Mouse (Mus musculus): ENCODE data around the gene Vps37c. TPM values are rescaled to one million over a fixed set of nuclear protein-coding genes. Genes with fewer than 3 reads are reported as not detected.

Gene Vps37c
- polyA plus RNA-seq, 1 experiment, result 3.2 TPM

DNA sequence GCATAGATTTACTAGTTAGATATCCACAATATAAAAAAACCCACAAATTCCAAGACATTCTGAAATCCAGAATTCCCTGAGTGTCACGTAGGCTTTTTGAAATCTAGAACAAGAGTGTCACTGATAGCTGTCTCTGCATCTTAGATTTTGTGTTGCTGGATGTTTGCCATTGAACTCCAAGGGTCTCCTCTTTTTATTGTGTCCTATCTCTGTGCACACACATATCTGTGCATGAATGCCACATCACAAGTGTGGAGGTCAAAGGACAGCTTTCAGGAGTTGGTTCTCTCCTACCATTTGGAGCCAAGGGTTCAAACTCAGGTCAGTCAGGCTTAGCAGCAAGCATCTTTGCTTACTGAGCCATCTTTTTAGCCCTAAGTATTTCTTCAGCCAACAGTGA, 19.3 kb downstream of the Vps37c start:
- H3K4me1 ChIP-seq (ENCODE audit: control insufficient read depth), result peaks cover 26% of the 10 kb centered on the region
- no peak overlapping the region for H3K4me3 ChIP-seq (replicated peaks)
- TF ChIP-seq TAL1 (IDR thresholded peaks at IDR 0.05; ENCODE audit: low read length) (no peak), GATA1 (IDR thresholded peaks at IDR 0.05; ENCODE audit: low read length) (no peak)
- H3K9me3 ChIP-seq (ENCODE audit: control insufficient read depth, low read length), result no peaks in the 10 kb centered on the region
- no peaks in the 10 kb centered on the region for H3K27me3 ChIP-seq (ENCODE audit: control insufficient read depth)
- peaks cover 78% of the 10 kb centered on the region for H3K36me3 ChIP-seq (ENCODE audit: control insufficient read depth)

DNA sequence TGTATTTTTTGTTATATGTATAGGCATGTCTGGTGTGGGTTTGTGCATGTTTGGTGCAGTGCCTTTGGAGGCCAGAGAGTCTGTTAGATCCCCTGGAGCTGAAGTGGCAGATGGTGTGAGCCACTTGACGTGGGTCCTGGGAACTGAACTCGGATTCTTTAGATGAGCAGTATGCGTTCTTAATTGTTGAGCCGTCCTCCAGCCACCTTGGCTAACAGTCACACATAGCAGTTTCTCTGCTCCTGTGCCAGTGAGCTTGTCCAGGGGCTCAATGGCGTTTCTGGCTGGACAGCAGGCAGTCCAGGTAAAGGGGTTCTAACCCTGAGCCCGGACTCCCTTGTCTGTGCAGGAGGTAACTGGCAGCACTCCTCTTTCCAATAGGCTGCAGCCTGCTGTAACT, 20.4 kb downstream of the Vps37c start:
- no peak overlapping the region for H3K4me3 ChIP-seq (replicated peaks)
- H3K4me1 ChIP-seq (ENCODE audit: control insufficient read depth), result peaks cover 17% of the 10 kb centered on the region
- H3K36me3 ChIP-seq (ENCODE audit: control insufficient read depth), result peaks cover 79% of the 10 kb centered on the region
- H3K9me3 ChIP-seq (ENCODE audit: control insufficient read depth, low read length), result no peaks in the 10 kb centered on the region
- H3K27me3 ChIP-seq (ENCODE audit: control insufficient read depth), result no peaks in the 10 kb centered on the region
- no peak for TF ChIP-seq TAL1 (IDR thresholded peaks at IDR 0.05; ENCODE audit: low read length)
- no peak for TF ChIP-seq GATA1 (IDR thresholded peaks at IDR 0.05; ENCODE audit: low read length)

DNA sequence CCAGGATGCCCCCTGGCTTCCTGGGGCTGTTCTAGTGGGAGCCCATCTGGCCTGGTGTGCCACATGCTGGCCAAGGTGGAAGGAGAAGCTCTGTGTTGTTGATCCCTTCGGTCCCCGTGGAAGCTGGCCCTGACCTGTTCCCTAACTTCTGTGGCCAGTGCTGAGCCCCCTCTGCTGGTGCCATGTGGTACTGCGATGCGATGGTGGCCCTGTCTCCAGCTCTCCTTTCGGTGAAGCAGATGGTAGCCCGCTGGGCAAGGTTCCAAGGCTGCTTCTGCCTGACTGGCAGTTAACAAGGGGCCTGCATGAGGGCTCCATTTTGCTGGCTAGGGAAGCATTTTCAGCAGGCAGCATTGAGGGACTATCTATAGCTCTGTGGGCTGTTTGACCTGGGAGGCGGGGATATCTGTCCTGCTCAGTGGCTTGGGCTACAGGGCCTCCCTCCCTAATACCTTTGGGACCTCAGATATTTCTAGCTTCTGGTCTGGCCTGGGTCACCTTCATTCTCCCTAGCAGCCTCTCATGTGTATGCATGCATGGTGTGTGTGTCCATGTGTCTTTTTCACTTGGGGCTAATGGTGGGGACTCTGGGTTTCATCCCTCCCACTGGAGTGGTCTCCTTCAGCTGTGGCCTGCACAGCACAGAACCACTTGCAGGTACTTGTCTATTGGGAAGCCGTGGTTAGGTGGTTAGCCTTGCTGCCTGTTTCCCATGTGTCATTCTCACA, 21.0 kb downstream of the Vps37c start:
- Histone ChIP-seq H3K36me3 (ENCODE audit: control insufficient read depth) (peaks cover 85% of the 10 kb centered on the region), H3K4me1 (ENCODE audit: control insufficient read depth) (peaks cover 17% of the 10 kb centered on the region), H3K4me3 (replicated peaks) (no peak overlapping the region), H3K9me3 (ENCODE audit: control insufficient read depth, low read length) (no peaks in the 10 kb centered on the region), H3K27me3 (ENCODE audit: control insufficient read depth) (no peaks in the 10 kb centered on the region)
- TF ChIP-seq TAL1 (IDR thresholded peaks at IDR 0.05; ENCODE audit: low read length) (no peak), GATA1 (IDR thresholded peaks at IDR 0.05; ENCODE audit: low read length) (no peak)

DNA sequence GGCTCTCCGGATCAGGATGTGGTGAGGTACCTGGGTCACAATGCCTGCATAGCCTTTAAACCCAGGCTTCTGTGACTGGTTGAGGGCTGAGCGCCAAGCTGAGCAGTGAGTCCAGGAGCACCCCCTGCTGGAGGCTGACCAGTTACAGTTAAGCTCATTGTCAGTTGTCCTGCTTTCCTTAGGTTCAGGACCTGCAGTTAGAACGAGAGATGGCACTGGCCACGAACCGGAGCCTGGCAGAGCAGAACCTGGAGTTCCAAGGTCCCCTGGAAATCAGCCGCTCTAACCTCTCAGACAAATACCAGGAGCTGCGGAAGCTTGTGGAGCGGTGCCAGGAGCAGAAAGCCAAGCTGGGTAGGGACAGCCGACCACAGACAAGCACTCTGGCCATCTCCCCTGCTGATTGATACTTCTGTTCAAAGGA, 21.6 kb downstream of the Vps37c start:
- peaks cover 85% of the 10 kb centered on the region for H3K36me3 ChIP-seq (ENCODE audit: control insufficient read depth)
- H3K4me3 ChIP-seq (replicated peaks), result no peak overlapping the region
- no peaks in the 10 kb centered on the region for H3K9me3 ChIP-seq (ENCODE audit: control insufficient read depth, low read length)
- H3K4me1 ChIP-seq (ENCODE audit: control insufficient read depth), result peaks cover 13% of the 10 kb centered on the region
- no peak for TF ChIP-seq TAL1 (IDR thresholded peaks at IDR 0.05; ENCODE audit: low read length)
- no peak for TF ChIP-seq GATA1 (IDR thresholded peaks at IDR 0.05; ENCODE audit: low read length)
- H3K27me3 ChIP-seq (ENCODE audit: control insufficient read depth), result no peaks in the 10 kb centered on the region

DNA sequence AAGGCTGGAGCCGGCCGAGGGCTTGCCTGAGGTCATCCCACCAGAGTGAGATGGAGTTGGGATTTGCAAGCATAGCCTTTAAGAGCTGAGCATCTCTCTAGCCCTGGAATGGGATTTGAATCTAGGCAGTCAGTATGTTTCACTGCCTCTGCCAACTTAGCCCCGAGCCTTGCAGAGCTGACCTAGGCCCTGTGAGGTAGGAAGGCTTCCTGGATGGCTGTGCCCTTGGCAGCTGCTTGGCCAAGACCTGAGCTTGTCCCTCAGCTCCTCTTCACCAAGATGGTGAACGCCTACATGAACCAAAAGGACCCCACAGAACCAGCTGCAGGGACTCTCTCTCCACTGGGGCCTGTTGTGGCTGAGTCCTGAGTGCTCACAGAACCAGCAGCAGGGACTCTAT, 22.2 kb downstream of the Vps37c start:
- no peaks in the 10 kb centered on the region for H3K27me3 ChIP-seq (ENCODE audit: control insufficient read depth)
- peaks cover 12% of the 10 kb centered on the region for H3K4me1 ChIP-seq (ENCODE audit: control insufficient read depth)
- peaks cover 84% of the 10 kb centered on the region for H3K36me3 ChIP-seq (ENCODE audit: control insufficient read depth)
- no peaks in the 10 kb centered on the region for H3K9me3 ChIP-seq (ENCODE audit: control insufficient read depth, low read length)
- TF ChIP-seq GATA1 (IDR thresholded peaks at IDR 0.05; ENCODE audit: low read length) (no peak), TAL1 (IDR thresholded peaks at IDR 0.05; ENCODE audit: low read length) (no peak)
- no peak overlapping the region for H3K4me3 ChIP-seq (replicated peaks)

DNA sequence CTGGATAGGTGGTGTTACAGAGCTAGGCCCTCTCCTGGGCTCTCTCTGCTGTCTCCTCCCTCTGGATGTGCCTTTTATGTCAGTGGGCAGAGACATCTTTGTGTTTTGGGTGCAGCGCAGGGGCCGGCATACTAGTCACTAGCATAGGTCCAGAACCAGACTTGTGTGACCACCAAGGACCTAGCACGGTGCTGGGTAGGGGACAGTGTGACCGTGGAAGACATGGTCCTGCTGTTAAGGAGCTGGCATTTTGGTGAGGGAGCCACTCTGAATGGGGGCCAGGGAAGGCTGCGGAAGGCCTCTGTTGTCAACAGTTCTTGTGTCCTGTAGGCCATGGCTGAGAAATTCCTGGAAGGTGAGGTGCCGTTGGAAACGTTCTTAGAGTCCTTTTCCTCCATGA, 23.7 kb downstream of the Vps37c start:
- H3K4me1 ChIP-seq (ENCODE audit: control insufficient read depth), result peaks cover 12% of the 10 kb centered on the region
- H3K36me3 ChIP-seq (ENCODE audit: control insufficient read depth), result peaks cover 73% of the 10 kb centered on the region
- no peaks in the 10 kb centered on the region for H3K9me3 ChIP-seq (ENCODE audit: control insufficient read depth, low read length)
- H3K27me3 ChIP-seq (ENCODE audit: control insufficient read depth), result no peaks in the 10 kb centered on the region
- TF ChIP-seq TAL1 (IDR thresholded peaks at IDR 0.05; ENCODE audit: low read length), result no peak
- no peak for TF ChIP-seq GATA1 (IDR thresholded peaks at IDR 0.05; ENCODE audit: low read length)
- no peak overlapping the region for H3K4me3 ChIP-seq (replicated peaks)

DNA sequence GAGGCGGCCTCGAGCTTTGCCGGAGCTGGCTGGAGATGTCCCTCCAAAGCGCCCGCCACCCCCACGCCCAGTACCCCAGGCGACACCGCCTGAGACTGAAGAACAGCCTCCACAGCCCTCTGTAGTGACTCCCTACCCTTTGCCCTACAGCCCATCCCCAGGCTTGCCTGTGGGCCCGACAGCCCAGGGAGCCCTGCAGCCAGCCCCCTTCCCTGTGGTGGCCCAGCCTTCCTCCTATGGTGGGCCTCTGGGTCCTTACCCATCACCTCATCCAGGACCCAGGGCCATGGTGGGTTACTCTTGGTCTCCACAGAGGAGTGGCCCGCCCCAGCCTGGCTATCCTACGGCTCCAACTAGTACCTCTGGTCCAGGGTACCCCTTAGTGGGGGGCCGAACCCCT, 24.1 kb downstream of the Vps37c start:
- no peaks in the 10 kb centered on the region for H3K9me3 ChIP-seq (ENCODE audit: control insufficient read depth, low read length)
- H3K36me3 ChIP-seq (ENCODE audit: control insufficient read depth), result peaks cover 68% of the 10 kb centered on the region
- H3K27me3 ChIP-seq (ENCODE audit: control insufficient read depth), result no peaks in the 10 kb centered on the region
- peaks cover 12% of the 10 kb centered on the region for H3K4me1 ChIP-seq (ENCODE audit: control insufficient read depth)
- H3K4me3 ChIP-seq (replicated peaks), result no peak overlapping the region
- no peak for TF ChIP-seq GATA1 (IDR thresholded peaks at IDR 0.05; ENCODE audit: low read length)
- no peak for TF ChIP-seq TAL1 (IDR thresholded peaks at IDR 0.05; ENCODE audit: low read length)

DNA sequence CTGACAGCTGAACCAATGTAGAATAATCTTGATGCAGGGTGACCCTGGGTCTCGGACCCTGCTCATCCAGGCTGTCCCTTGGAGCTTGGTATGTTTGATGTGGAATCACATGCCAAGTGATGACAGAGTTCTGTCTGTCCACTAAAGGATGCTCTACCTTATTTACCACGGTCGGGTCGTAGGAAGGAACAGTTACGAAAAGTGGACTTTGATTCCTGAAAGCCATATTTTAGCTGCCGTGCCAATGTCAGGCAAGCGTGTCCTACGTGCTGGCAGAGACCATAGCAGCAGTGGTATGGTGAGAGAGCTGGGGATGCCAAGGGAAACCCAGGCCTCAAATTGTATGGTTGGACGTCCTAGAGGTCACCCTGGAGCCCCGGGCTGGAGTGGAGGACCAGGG, 25.0 kb downstream of the Vps37c start:
- peaks cover 60% of the 10 kb centered on the region for H3K36me3 ChIP-seq (ENCODE audit: control insufficient read depth)
- TF ChIP-seq GATA1 (IDR thresholded peaks at IDR 0.05; ENCODE audit: low read length) (no peak), TAL1 (IDR thresholded peaks at IDR 0.05; ENCODE audit: low read length) (no peak)
- no peak overlapping the region for H3K4me3 ChIP-seq (replicated peaks)
- H3K9me3 ChIP-seq (ENCODE audit: control insufficient read depth, low read length), result no peaks in the 10 kb centered on the region
- no peaks in the 10 kb centered on the region for H3K27me3 ChIP-seq (ENCODE audit: control insufficient read depth)
- H3K4me1 ChIP-seq (ENCODE audit: control insufficient read depth), result peaks cover 12% of the 10 kb centered on the region

DNA sequence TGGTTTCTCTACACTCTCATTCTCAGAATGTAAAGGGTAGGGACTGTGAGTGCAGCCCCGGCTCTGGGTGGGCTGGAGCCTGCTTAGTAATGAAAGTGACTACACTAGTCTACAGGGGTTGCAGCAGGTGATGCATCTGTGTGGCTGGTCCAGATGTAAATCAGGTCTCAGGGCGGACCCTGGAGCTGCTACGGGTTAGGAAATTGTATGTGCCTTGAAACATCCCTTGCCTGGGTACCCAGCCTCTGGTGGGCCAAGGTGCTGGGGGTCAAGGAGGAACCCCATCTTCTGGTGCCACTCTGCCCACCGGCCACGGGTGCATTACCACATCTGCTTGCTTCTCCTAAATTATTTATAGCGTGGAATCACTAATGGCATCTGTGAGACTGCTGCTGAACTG, 25.6 kb downstream of the Vps37c start:
- no peaks in the 10 kb centered on the region for H3K27me3 ChIP-seq (ENCODE audit: control insufficient read depth)
- peaks cover 54% of the 10 kb centered on the region for H3K36me3 ChIP-seq (ENCODE audit: control insufficient read depth)
- H3K4me1 ChIP-seq (ENCODE audit: control insufficient read depth), result peaks cover 8% of the 10 kb centered on the region
- H3K9me3 ChIP-seq (ENCODE audit: control insufficient read depth, low read length), result no peaks in the 10 kb centered on the region
- H3K4me3 ChIP-seq (replicated peaks), result no peak overlapping the region
- TF ChIP-seq TAL1 (IDR thresholded peaks at IDR 0.05; ENCODE audit: low read length) (no peak), GATA1 (IDR thresholded peaks at IDR 0.05; ENCODE audit: low read length) (no peak)

All from erythroblast, embryonic 14.5 days (primary cell).